8 mouse cellular contexts compared by ENCODE assay signal in the genomic region with DNA sequence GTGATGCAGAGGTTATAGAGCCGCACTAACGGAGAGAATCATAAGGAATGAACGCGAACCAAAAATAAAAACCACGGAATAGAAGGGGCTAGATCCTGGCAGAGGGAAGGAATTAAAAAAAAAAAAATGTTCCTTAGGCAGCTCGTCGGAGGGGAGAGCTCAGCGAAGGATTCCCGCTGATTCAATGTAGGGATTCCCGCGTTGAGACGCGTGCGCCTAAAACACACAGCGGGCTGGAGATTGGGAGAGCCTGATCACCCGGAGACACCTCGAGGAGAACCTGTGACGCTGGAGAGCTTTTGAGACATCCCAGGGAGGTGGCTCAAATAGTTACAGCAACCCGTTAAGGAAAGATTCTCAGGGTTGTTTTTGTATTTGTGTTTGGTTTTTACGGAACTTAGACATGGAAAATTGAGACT. TPM values are rescaled to one million over a fixed set of nuclear protein-coding genes. Genes with fewer than 3 reads are reported as not detected.
A peak's percentile ranks its signal among the peaks of the same experiment; 100 is the strongest.
DNase-seq lines count a peak whose midpoint lies in the region; ATAC-seq and TF ChIP-seq lines count a peak whose summit lies in the region.

No protein-coding gene starts in this region.

- no peaks in the 10 kb centered on the region for H3K4me1 ChIP-seq in kidney, postnatal 0 days (replicated peaks; ENCODE audit: insufficient read depth, low read length)
- H3K4me1 ChIP-seq in embryonic facial prominence, embryonic 13.5 days: peaks cover 13% of the 10 kb centered on the region
- peaks cover 13% of the 10 kb centered on the region for H3K4me1 ChIP-seq in intestine, embryonic 16.5 days (ENCODE audit: control insufficient read depth, insufficient read depth, low read length)
- H3K4me1 ChIP-seq in midbrain, embryonic 16.5 days (ENCODE audit: control insufficient read depth, insufficient read depth, low read length): peaks cover 5% of the 10 kb centered on the region; the same call in 1 of the 2 replicates

- peak overlapping the region; percentile 56 for H3K4me2 ChIP-seq in kidney, postnatal 0 days (ENCODE audit: low read length)
- peak overlapping the region; percentile 63 for H3K4me2 ChIP-seq in embryonic facial prominence, embryonic 13.5 days
- peak overlapping the region; percentile 62 for H3K4me2 ChIP-seq in intestine, embryonic 16.5 days (ENCODE audit: low read depth, low read length)
- peak overlapping the region; percentile 60 for H3K4me2 ChIP-seq in midbrain, embryonic 16.5 days (ENCODE audit: low read length)

- peak; percentile 7 for DNase-seq in kidney, postnatal 0 days (ENCODE audit: low spot score)
- DNase-seq in kidney, postnatal 25 days: no peak
- peak; percentile 89 for DNase-seq in ZHBTc4 (ENCODE audit: low read depth, low spot score)
- no peak for DNase-seq in lung, postnatal 10 days
- no peak for DNase-seq in kidney, adult 9 months

- no peaks in the 10 kb centered on the region for H3K9me3 ChIP-seq in kidney, postnatal 0 days (replicated peaks; ENCODE audit: low read length)
- no peaks in the 10 kb centered on the region for H3K9me3 ChIP-seq in embryonic facial prominence, embryonic 13.5 days
- no peaks in the 10 kb centered on the region for H3K9me3 ChIP-seq in intestine, embryonic 16.5 days (ENCODE audit: control insufficient read depth, low read length)
- H3K9me3 ChIP-seq in midbrain, embryonic 16.5 days (replicated peaks; ENCODE audit: control insufficient read depth, low read length, poor library complexity, severe bottlenecking): no peaks in the 10 kb centered on the region

- 2% methylated on average over 20 of the region's 20 CpGs for WGBS in kidney, postnatal 0 days
- WGBS in embryonic facial prominence, embryonic 13.5 days: 0% methylated on average over 20 of the region's 20 CpGs
- 1% methylated on average over 20 of the region's 20 CpGs for WGBS in intestine, embryonic 16.5 days
- under 1% methylated on average over 20 of the region's 20 CpGs for WGBS in midbrain, embryonic 16.5 days

- H3K4me3 ChIP-seq in kidney, postnatal 0 days (replicated peaks; ENCODE audit: low read depth, low read length): peak overlapping the region; percentile 19
- H3K4me3 ChIP-seq in embryonic facial prominence, embryonic 13.5 days: peak overlapping the region; percentile 43
- peak overlapping the region; percentile 44 for H3K4me3 ChIP-seq in intestine, embryonic 16.5 days (ENCODE audit: low read length)
- peak overlapping the region; percentile 44 for H3K4me3 ChIP-seq in midbrain, embryonic 16.5 days (ENCODE audit: low read depth, low read length)

- TF ChIP-seq CTCF in kidney, postnatal 0 days (IDR thresholded peaks at IDR 0.05; ENCODE audit: low read depth): no peak

- no peak overlapping the region for H3K9ac ChIP-seq in kidney, postnatal 0 days (ENCODE audit: low read depth, low read length)
- H3K9ac ChIP-seq in embryonic facial prominence, embryonic 13.5 days: peak overlapping the region; percentile 57
- peak overlapping the region; percentile 39; the same call in 1 of the 2 replicates for H3K9ac ChIP-seq in intestine, embryonic 16.5 days (ENCODE audit: low read depth, low read length)
- peak overlapping the region; percentile 36 for H3K9ac ChIP-seq in midbrain, embryonic 16.5 days (ENCODE audit: low read depth, low read length)

- H3K36me3 ChIP-seq in kidney, postnatal 0 days (ENCODE audit: insufficient read depth, low read length): no peaks in the 10 kb centered on the region
- H3K36me3 ChIP-seq in embryonic facial prominence, embryonic 13.5 days: 0 out of 2 replicates have a peak, but pooled peaks cover 4% of the 10 kb centered on the region
- H3K36me3 ChIP-seq in intestine, embryonic 16.5 days (ENCODE audit: control insufficient read depth, insufficient read depth, low read length): no peaks in the 10 kb centered on the region
- H3K36me3 ChIP-seq in midbrain, embryonic 16.5 days (ENCODE audit: control insufficient read depth, insufficient read depth, low read length): 0 out of 2 replicates have a peak, but pooled peaks cover 2% of the 10 kb centered on the region

- H3K27me3 ChIP-seq in kidney, postnatal 0 days (ENCODE audit: insufficient read depth, low read length): no peaks in the 10 kb centered on the region
- H3K27me3 ChIP-seq in embryonic facial prominence, embryonic 13.5 days: peaks cover 31% of the 10 kb centered on the region
- peaks cover 3% of the 10 kb centered on the region; the same call in 1 of the 2 replicates for H3K27me3 ChIP-seq in intestine, embryonic 16.5 days (replicated peaks; ENCODE audit: control insufficient read depth, insufficient read depth, low read length)
- H3K27me3 ChIP-seq in midbrain, embryonic 16.5 days (ENCODE audit: control insufficient read depth, insufficient read depth, low read depth, low read length): peaks cover 11% of the 10 kb centered on the region

- ATAC-seq in kidney, postnatal 0 days (replicated peaks; ENCODE audit: low FRiP score, low read depth): no peak
- ATAC-seq in embryonic facial prominence, embryonic 13.5 days (ENCODE audit: insufficient number of reproducible peaks, insufficient read depth, low FRiP score, low TSS enrichment, low read depth): no peak
- ATAC-seq in intestine, embryonic 16.5 days: peak; percentile 34
- peak; percentile 70 for ATAC-seq in midbrain, embryonic 16.5 days

- no peak overlapping the region for H3K27ac ChIP-seq in kidney, postnatal 0 days
- no peak overlapping the region for H3K27ac ChIP-seq in embryonic facial prominence, embryonic 13.5 days
- H3K27ac ChIP-seq in intestine, embryonic 16.5 days (ENCODE audit: low read length): no peak overlapping the region
- no peak overlapping the region for H3K27ac ChIP-seq in midbrain, embryonic 16.5 days (ENCODE audit: low read length)

RNA-seq across cellular contexts. Expression of a gene that starts 11.4 kb away (rescaled TPM):
- polyA plus RNA-seq in kidney, postnatal 0 days (2015; fragmentation: Nextera tagmentation; extraction: Ambion mirVana): 10.0 and 10.4 TPM in 2 replicates
- 13.1 and 14.6 TPM in 2 replicates for polyA plus RNA-seq in embryonic facial prominence, embryonic 13.5 days (2015; fragmentation: Nextera tagmentation; extraction: Ambion mirVana)
- polyA plus RNA-seq in intestine, embryonic 16.5 days (2015; fragmentation: Nextera tagmentation; extraction: Ambion mirVana): 10.2 and 11.2 TPM in 2 replicates
- polyA plus RNA-seq in midbrain, embryonic 16.5 days (2015; fragmentation: Nextera tagmentation; extraction: Ambion mirVana): 9.1 and 11.0 TPM in 2 replicates

RNA-seq across cellular contexts. Expression of a gene that starts 43.2 kb away (rescaled TPM):
- polyA plus RNA-seq in kidney, postnatal 0 days (2015; fragmentation: Nextera tagmentation; extraction: Ambion mirVana): 34.0 and 37.8 TPM in 2 replicates
- polyA plus RNA-seq in embryonic facial prominence, embryonic 13.5 days (2015; fragmentation: Nextera tagmentation; extraction: Ambion mirVana): 60.5 and 63.8 TPM in 2 replicates
- 30.1 and 31.7 TPM in 2 replicates for polyA plus RNA-seq in intestine, embryonic 16.5 days (2015; fragmentation: Nextera tagmentation; extraction: Ambion mirVana)
- polyA plus RNA-seq in midbrain, embryonic 16.5 days (2015; fragmentation: Nextera tagmentation; extraction: Ambion mirVana): 55.5 and 57.4 TPM in 2 replicates

RNA-seq across cellular contexts. Expression of a gene that starts 53.5 kb away (rescaled TPM):
- polyA plus RNA-seq in kidney, postnatal 0 days (2015; fragmentation: Nextera tagmentation; extraction: Ambion mirVana): 0.06 TPM in 1 of 2 replicates, not detected in the other
- not detected in 2 replicates for polyA plus RNA-seq in embryonic facial prominence, embryonic 13.5 days (2015; fragmentation: Nextera tagmentation; extraction: Ambion mirVana)
- 0.07 and 0.11 TPM in 2 replicates for polyA plus RNA-seq in intestine, embryonic 16.5 days (2015; fragmentation: Nextera tagmentation; extraction: Ambion mirVana)
- polyA plus RNA-seq in midbrain, embryonic 16.5 days (2015; fragmentation: Nextera tagmentation; extraction: Ambion mirVana): 0.10 and 0.31 TPM in 2 replicates

Comparison
In these comparisons a context has a peak if more than half of its experiments do, and no peak if none do; other contexts are left out.
1. DNase-seq: peak in kidney, postnatal 0 days (single experiment) and ZHBTc4 (single experiment); none in kidney, postnatal 25 days (0 of 2), lung, postnatal 10 days (single experiment) and kidney, adult 9 months (single experiment).
2. ATAC-seq: peak in intestine, embryonic 16.5 days (single experiment) and midbrain, embryonic 16.5 days (single experiment); none in kidney, postnatal 0 days (single experiment) and embryonic facial prominence, embryonic 13.5 days (single experiment).
3. Peak in every context shown above with its lines, with median percentiles within 50 percentile points of each other: H3K4me2 ChIP-seq and H3K4me3 ChIP-seq.